Mouse (Mus musculus) heart, embryonic 12.5 days (tissue): ENCODE results near the gene Slc9a8. TPM values are rescaled to one million over a fixed set of nuclear protein-coding genes. Genes with fewer than 3 reads are reported as not detected.

ENCODE experiments used
- ATAC-seq: fragments of 200-750 bp; cut with Nextera tagmentation; 2 replicates; pipeline ENCODE4 v1.8.0; 2017; ENCODE audit warnings: moderate TSS enrichment, moderate library complexity; ENCODE audit not compliant: insufficient number of reproducible peaks, low FRiP score
- H3K27ac ChIP-seq: fragments of 300-500 bp; sonication (generic); 2 replicates; pipeline ENCODE4 v1.5.1; 2016; ENCODE audit warnings: mild to moderate bottlenecking, moderate library complexity; ENCODE audit not compliant: poor library complexity, severe bottlenecking
- H3K27me3 ChIP-seq: fragments of 300-500 bp; sonication (generic); replicated peaks from 2 replicates; pipeline ENCODE4 v1.6.1; 2016; ENCODE audit warnings: mild to moderate bottlenecking, moderate library complexity
- H3K36me3 ChIP-seq: fragments of 300-500 bp; sonication (generic); 2 replicates; pipeline ENCODE4 v1.6.1; 2016; ENCODE audit warnings: mild to moderate bottlenecking, moderate library complexity
- H3K4me1 ChIP-seq: fragments of 300-500 bp; sonication (generic); replicated peaks from 2 replicates; pipeline ENCODE4 v1.6.1; 2016; ENCODE audit warnings: mild to moderate bottlenecking
- H3K4me2 ChIP-seq: fragments of 300-500 bp; sonication (generic); 2 replicates; pipeline ENCODE4 v1.6.1; 2016; ENCODE audit warnings: mild to moderate bottlenecking, moderate library complexity
- H3K4me3 ChIP-seq: fragments of 300-500 bp; sonication (generic); 2 replicates; pipeline ENCODE4 v1.5.1; 2016; ENCODE audit warnings: mild to moderate bottlenecking
- H3K9ac ChIP-seq: fragments of 300-500 bp; sonication (generic); 2 replicates; pipeline ENCODE4 v1.6.1; 2016; ENCODE audit warnings: mild to moderate bottlenecking, moderate library complexity
- H3K9me3 ChIP-seq: fragments of 300-500 bp; sonication (generic); replicated peaks from 2 replicates; pipeline ENCODE4 v1.6.1; 2016; ENCODE audit warnings: mild to moderate bottlenecking, moderate library complexity
- WGBS: fragments of 180-500 bp; shearing (Covaris S2); methylation state at CpG from one replicate; pipeline ENCODE4 v1.1.7; 2016; 5-methylcytosine and 5-hydroxymethylcytosine counted together
- polyA plus RNA-seq: library from polyadenylated mRNA; unstranded; fragments of >200 nt; fragmentation: Nextera tagmentation; extraction: Ambion mirVana; gene quantifications from 2 replicates; pipeline ENCODE4 v1.2.1, GENCODE M21; 2016

The Slc9a8 gene
- 22.6 and 25.6 TPM in 2 replicates for polyA plus RNA-seq

DNA sequence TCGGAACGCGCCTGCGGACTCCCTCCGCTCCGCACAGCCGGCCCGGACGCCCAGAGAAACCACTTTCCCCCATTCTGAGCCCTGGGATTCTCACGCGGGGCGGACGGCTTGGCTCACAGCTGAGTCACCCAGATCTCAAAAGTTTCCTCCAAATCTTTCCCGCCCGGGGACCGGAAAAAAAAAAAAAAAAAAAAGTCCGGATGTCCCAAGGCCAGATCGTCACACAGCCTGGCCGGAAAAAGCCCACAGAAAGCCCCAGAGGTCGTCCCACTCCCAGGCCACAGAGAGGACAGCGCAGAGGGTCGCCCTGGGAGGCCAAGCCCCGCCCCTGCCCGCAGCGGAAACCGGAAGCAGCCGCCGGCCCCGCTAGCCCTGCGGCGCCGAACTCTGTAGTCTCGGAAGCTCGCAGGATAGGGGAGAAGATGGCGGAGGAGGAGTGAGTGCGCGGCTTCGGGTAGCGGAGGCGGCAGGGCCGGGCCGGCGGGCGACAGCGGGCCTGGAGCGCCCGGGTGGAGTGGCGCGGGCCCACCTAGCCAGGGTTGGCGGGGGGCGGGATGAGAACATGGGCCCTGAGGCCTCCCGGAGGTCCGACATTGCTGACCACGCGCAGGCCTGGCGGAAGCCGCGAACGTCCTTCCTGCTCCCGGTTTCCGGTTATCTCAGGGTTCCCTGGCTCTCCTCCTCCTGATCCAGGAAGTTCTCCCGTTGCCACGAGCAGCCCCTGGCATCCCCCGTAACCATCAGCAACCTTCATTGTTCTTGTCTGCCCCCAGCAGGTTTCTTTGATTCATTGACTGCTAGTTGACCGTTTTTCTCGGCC, at the start of gene Slc9a8:
TSS of gene Slc9a8 (plus strand) at position 383 of the 820 bp plus-strand sequence.
- peak; percentile 95 for ATAC-seq
- peaks cover 15% of the 10 kb centered on the region for H3K4me1 ChIP-seq
- peak within 1 kb of the TSS; percentile 95 for H3K9ac ChIP-seq
- no peaks in the 10 kb centered on the region for H3K27me3 ChIP-seq
- no peaks in the 10 kb centered on the region for H3K9me3 ChIP-seq
- peak within 1 kb of the TSS; percentile 72 for H3K4me2 ChIP-seq
- WGBS, result under 1% methylated on average over 65 of the region's 66 CpGs
- peaks cover 30% of the 10 kb centered on the region for H3K36me3 ChIP-seq
- H3K27ac ChIP-seq, result peak within 1 kb of the TSS; percentile 99
- H3K4me3 ChIP-seq, result peak within 1 kb of the TSS; percentile 95

DNA sequence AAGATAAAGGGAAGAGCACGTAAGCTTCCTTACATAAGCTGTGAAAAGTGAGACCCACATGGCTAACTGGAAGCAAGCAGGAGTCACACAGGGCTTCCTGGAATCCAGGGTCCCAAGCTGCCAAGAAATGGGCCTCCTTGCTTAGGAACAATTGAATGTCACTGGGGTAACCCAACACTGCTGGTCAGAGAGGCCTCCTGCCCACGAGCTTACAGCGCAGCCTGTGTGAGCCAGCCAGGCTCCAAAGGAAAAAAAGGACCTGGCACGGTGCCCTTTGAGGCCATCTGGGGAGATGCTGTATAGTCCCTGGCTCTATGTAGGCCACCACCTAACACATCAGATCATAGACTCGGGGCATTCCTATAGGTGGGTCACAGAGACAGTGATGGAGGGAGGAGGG, 48.2 kb upstream of the Slc9a8 start:
- H3K27me3 ChIP-seq, result no peaks in the 10 kb centered on the region
- H3K9ac ChIP-seq, result no peak overlapping the region
- H3K36me3 ChIP-seq, result no peaks in the 10 kb centered on the region
- H3K27ac ChIP-seq, result no peak overlapping the region
- H3K4me2 ChIP-seq, result no peak overlapping the region
- no peak for ATAC-seq
- 59% methylated on average over 5 of the region's 5 CpGs for WGBS
- H3K4me1 ChIP-seq, result peaks cover 18% of the 10 kb centered on the region
- no peaks in the 10 kb centered on the region for H3K9me3 ChIP-seq
- no peak overlapping the region for H3K4me3 ChIP-seq

DNA sequence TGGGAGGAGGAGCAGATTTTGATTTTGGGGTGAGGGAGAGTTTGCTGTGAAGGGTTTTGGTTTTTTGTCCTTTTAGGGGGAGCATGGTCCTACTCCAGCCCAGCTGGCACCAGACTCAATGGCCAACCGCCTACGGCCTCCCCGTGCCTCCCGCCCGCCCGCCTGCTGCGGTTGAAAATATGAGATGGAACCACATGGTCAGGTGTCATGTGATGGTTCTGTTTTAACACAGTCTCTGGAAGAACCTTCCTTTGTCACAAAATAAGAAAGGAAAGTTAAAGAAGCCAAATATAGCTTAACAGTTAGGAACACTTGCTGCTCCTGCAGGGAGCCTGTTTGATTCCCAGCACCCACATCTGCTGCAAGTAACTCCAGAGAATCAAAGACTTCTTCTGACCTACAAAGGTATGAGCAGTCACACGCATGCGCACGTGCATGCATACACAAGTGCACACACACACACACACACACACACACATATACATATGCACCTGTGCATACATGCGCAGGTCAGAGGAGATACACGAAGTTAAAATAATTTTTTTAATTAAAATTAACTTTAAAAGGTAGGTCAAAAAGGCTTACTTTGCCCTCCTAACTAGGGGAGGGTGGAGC, 47.2 kb upstream of the Slc9a8 start:
- no peak overlapping the region for H3K27ac ChIP-seq
- H3K9ac ChIP-seq, result no peak overlapping the region
- H3K4me2 ChIP-seq, result no peak overlapping the region
- H3K4me1 ChIP-seq, result peaks cover 22% of the 10 kb centered on the region
- H3K27me3 ChIP-seq, result no peaks in the 10 kb centered on the region
- H3K4me3 ChIP-seq, result no peak overlapping the region
- H3K9me3 ChIP-seq, result no peaks in the 10 kb centered on the region
- 94% methylated on average over 12 of the region's 12 CpGs for WGBS
- H3K36me3 ChIP-seq, result no peaks in the 10 kb centered on the region
- ATAC-seq, result no peak

DNA sequence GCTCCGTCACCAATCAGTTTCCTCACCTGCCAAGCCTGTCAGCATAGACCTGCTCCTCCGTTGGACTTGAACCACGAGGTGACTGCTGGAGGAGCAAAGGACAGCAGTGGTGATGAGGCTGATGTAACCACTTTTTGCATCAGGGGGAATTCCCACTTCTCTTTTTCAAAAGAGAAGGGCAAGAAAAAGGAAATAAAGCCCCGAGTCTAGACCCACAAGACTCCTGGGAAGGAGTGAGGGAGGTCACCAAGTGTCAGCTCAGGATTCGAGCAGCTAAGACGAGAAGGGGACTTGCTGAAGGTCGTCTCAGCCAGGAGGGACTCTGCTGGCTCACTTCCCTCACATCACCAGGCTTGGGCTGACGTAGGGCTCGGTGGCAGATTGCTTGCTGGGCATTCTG, 46.4 kb upstream of the Slc9a8 start:
- H3K9me3 ChIP-seq, result no peaks in the 10 kb centered on the region
- no peaks in the 10 kb centered on the region for H3K27me3 ChIP-seq
- no peak for ATAC-seq
- H3K4me2 ChIP-seq, result no peak overlapping the region
- H3K4me1 ChIP-seq, result peaks cover 22% of the 10 kb centered on the region
- no peak overlapping the region for H3K27ac ChIP-seq
- H3K36me3 ChIP-seq, result no peaks in the 10 kb centered on the region
- no peak overlapping the region for H3K4me3 ChIP-seq
- H3K9ac ChIP-seq, result no peak overlapping the region
- 76% methylated on average over 9 of the region's 9 CpGs for WGBS

DNA sequence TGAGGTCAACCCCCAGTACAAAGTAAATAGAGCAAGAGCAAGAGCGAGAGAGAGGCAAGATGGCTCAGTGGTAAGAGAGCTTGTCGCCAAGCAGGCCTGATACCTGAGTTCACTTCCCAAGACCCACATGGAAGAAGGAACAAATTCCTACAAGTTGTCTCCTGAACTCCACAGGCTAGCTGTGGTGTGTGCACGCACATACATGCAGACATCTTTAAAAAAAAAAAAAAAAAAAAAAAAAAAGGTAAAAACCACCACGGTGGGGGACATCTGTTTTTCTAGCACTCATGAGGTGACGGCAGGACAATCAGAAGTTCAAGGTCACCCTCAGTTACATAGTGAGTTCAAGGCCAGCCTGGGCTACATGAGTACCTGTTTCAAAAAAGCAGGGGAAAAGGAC, 45.8 kb upstream of the Slc9a8 start:
- Histone ChIP-seq H3K4me1 (peaks cover 22% of the 10 kb centered on the region), H3K9me3 (no peaks in the 10 kb centered on the region), H3K27me3 (no peaks in the 10 kb centered on the region), H3K4me2 (peak overlapping the region; percentile 26; the same call in 1 of the 2 replicates), H3K9ac (no peak overlapping the region), H3K36me3 (no peaks in the 10 kb centered on the region), H3K4me3 (no peak overlapping the region), H3K27ac (peak overlapping the region; percentile 40; the same call in 1 of the 2 replicates)
- no peak for ATAC-seq
- 89% methylated on average over 5 of the region's 5 CpGs for WGBS

DNA sequence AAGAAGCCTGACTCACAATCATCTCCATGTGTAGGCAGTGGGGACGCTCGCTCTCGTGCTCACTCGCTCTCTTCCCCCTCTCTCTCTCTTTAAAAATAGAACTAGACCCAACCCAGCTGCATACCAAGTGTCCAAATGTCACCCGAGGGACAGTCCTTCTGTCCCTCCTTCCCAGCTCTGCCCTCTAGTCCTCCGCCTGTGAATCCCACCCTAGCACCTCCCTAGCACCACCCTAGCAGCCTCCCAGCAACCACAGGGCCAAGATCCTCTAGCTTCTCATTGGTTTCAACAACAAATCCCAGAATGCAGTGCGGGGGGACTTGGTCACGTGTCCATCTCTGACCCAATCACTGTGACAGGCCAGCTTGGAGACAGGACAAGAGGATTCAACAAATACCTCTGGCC, 45.4 kb upstream of the Slc9a8 start:
- H3K4me2 ChIP-seq, result peak overlapping the region; percentile 26; the same call in 1 of the 2 replicates
- peaks cover 22% of the 10 kb centered on the region for H3K4me1 ChIP-seq
- WGBS, result 42% methylated on average over 8 of the region's 8 CpGs
- H3K9me3 ChIP-seq, result no peaks in the 10 kb centered on the region
- no peaks in the 10 kb centered on the region for H3K36me3 ChIP-seq
- peak overlapping the region; percentile 40; the same call in 1 of the 2 replicates for H3K27ac ChIP-seq
- ATAC-seq, result no peak; the same call in 1 of the 2 replicates
- peak overlapping the region; percentile 4; the same call in 1 of the 2 replicates for H3K4me3 ChIP-seq
- no peak overlapping the region for H3K9ac ChIP-seq
- H3K27me3 ChIP-seq, result no peaks in the 10 kb centered on the region

DNA sequence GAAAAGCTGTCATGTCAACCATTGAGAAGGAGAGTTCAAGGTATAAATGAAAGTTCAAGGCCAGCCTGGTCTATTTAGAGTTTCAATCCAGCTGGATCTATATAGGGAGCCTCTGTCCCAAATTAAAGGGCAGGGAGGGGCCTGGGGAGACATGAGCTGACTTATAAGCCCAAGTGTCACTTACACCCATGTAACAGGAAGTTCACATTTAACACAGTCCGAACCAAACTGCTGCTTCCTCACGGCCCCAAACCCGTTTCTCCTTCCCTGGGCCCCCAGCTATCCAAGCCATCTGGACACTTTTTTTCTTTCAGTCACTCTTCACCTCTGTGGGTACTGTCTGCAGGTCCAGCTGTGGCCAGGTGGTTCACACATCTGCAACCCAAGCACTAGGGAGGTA, 43.8 kb upstream of the Slc9a8 start:
- Histone ChIP-seq H3K4me3 (no peak overlapping the region), H3K9ac (no peak overlapping the region), H3K9me3 (no peaks in the 10 kb centered on the region), H3K4me2 (no peak overlapping the region), H3K27me3 (no peaks in the 10 kb centered on the region), H3K27ac (no peak overlapping the region), H3K4me1 (peaks cover 23% of the 10 kb centered on the region), H3K36me3 (no peaks in the 10 kb centered on the region)
- 46% methylated on average over 3 of the region's 3 CpGs for WGBS
- no peak for ATAC-seq

DNA sequence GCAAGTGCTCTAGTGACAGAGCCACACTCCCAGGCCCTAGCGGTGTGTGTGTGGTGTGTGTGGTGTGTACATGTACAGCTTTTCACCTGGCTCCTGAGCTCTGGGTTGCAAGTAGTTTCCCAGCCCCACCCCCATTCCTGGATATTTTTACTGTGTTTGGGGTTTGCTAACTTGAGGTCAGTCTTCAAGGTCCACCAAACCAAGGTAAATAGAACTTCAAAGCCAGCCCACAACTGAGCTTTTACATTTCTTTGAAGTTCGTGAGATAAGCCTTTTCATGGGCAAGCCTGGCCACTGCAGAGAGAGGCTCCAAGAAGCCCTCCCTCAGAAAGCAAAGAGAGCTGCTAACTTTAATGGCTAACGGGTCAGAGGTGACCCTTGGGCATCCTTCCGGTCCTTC, 42.5 kb upstream of the Slc9a8 start:
- 47% methylated on average over 4 of the region's 4 CpGs for WGBS
- H3K4me1 ChIP-seq, result peaks cover 29% of the 10 kb centered on the region
- no peaks in the 10 kb centered on the region for H3K27me3 ChIP-seq
- ATAC-seq, result no peak
- H3K36me3 ChIP-seq, result no peaks in the 10 kb centered on the region
- no peak overlapping the region for H3K9ac ChIP-seq
- no peaks in the 10 kb centered on the region for H3K9me3 ChIP-seq
- no peak overlapping the region for H3K27ac ChIP-seq
- H3K4me2 ChIP-seq, result no peak overlapping the region
- no peak overlapping the region for H3K4me3 ChIP-seq

DNA sequence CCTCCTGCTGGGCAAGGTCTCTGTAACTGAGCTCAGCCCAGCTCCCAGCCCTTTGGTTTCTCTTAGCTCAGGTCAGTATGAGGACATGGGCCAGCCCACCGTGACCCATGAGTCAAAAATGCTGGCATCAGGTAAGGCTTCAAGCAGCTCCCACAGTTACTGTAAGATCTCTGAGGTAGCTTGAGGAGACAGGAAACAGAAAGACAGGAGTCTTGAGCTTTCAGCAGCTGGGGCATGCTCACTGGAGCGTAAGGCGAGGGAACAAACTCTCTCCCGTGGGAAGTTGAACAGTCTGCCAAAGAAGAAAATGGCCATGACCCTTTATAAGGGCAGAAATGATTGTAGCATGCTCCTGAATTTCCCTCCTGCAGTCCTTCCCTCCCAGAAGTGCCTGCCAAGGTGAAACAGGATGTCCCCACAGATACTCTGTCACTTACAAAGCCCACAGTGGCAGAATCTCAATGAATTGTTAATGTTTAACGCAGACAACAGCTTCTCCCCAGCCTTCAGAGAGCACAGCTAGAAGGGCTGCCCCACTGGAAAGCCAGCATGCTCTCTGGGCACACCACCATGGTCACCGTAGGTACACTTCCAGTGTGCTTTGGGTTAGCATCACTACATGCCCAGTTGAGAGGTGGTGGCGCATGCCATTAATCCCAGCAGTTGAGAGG, 40.8 kb upstream of the Slc9a8 start:
- H3K4me3 ChIP-seq, result no peak overlapping the region
- H3K4me2 ChIP-seq, result no peak overlapping the region
- H3K27ac ChIP-seq, result no peak overlapping the region
- WGBS, result 66% methylated on average over 7 of the region's 7 CpGs
- H3K4me1 ChIP-seq, result peaks cover 34% of the 10 kb centered on the region
- no peak overlapping the region for H3K9ac ChIP-seq
- no peaks in the 10 kb centered on the region for H3K27me3 ChIP-seq
- H3K36me3 ChIP-seq, result no peaks in the 10 kb centered on the region
- no peak for ATAC-seq
- H3K9me3 ChIP-seq, result no peaks in the 10 kb centered on the region

DNA sequence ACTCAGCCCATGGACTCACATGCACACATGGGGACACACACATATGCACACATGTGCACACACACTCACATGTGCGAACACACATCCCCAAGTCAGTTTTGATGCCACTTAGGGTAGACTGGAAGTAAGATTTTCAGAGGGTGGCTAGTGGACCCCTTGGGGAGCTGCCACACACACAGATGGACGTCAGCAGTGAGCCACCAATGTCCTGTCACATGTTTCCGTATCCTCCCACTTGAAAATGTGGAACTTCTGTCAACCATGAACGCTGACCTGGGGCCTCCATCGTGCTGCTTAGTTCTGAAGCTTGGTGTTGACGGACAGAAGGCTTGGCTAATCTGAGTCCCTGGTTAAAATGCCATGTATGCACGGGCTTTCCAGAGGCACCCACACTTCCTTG, 39.9 kb upstream of the Slc9a8 start:
- no peaks in the 10 kb centered on the region for H3K9me3 ChIP-seq
- ATAC-seq, result no peak
- WGBS, result 56% methylated on average over 7 of the region's 7 CpGs
- no peak overlapping the region for H3K4me2 ChIP-seq
- H3K4me3 ChIP-seq, result no peak overlapping the region
- H3K27me3 ChIP-seq, result no peaks in the 10 kb centered on the region
- H3K36me3 ChIP-seq, result no peaks in the 10 kb centered on the region
- H3K9ac ChIP-seq, result no peak overlapping the region
- no peak overlapping the region for H3K27ac ChIP-seq
- peaks cover 28% of the 10 kb centered on the region for H3K4me1 ChIP-seq

DNA sequence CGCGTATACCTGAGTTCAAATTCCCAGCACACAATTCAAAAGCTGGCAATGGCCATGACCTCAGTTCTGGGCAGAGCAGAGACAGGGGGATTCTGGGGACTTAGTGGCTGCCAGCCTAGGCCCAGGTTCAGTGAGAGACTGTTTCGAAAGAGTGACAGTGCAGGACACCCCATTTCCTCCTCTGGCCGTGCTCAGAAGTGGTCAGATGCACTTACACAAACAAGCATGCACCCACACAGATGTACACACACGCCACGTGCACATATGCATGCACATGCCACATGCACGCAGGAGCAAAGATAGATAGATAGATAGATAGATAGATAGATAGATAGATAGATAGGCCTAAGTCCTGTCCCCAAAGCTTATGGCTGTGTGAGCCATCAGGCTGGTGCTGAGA, 39.1 kb upstream of the Slc9a8 start:
- Histone ChIP-seq H3K4me1 (peaks cover 33% of the 10 kb centered on the region), H3K27ac (no peak overlapping the region), H3K4me2 (no peak overlapping the region), H3K9me3 (no peaks in the 10 kb centered on the region), H3K36me3 (no peaks in the 10 kb centered on the region), H3K4me3 (no peak overlapping the region), H3K9ac (no peak overlapping the region), H3K27me3 (no peaks in the 10 kb centered on the region)
- WGBS, result 83% methylated on average over 7 of the region's 7 CpGs
- no peak for ATAC-seq
